Mouse (Mus musculus) thymus, adult 2 months (tissue): ENCODE measurements around the gene Dnm3.

Experiments used
- CTCF ChIP-seq: fragments of 200-500 bp; IDR thresholded peaks from 2 replicates; pipeline ENCODE4 v1.5.1; 2012; ENCODE audit warnings: mild to moderate bottlenecking, control low read depth, low read length, moderate library complexity, borderline replicate concordance; ENCODE audit not compliant: control insufficient read depth, poor library complexity, insufficient read depth; ENCODE audit errors: extremely low read depth
- POLR2A ChIP-seq: fragments of 200-500 bp; IDR thresholded peaks from 2 replicates; pipeline ENCODE4 v1.6.1; 2012; ENCODE audit warnings: mild to moderate bottlenecking, low read length, control low read depth, moderate library complexity; ENCODE audit not compliant: control insufficient read depth, poor library complexity, insufficient read depth; ENCODE audit errors: extremely low read depth

- TF ChIP-seq POLR2A, result no peak
- TF ChIP-seq CTCF, result no peak
Observed at GRCm38 (mm10) chr1:162410207-162410965, 67.4 kb downstream of the Dnm3 start.
